Mouse (Mus musculus) lung, embryonic 16.5 days (tissue): ENCODE results near the gene Gm3336. TPM values are rescaled to one million over a fixed set of nuclear protein-coding genes. Genes with fewer than 3 reads are reported as not detected.

Source experiments
- ATAC-seq: fragments of 200-750 bp; cut with Nextera tagmentation; 2 replicates; pipeline ENCODE4 v1.8.0; 2017; ENCODE audit warnings: low read depth, mild to moderate bottlenecking, moderate library complexity
- H3K27ac ChIP-seq: fragments of 300-500 bp; sonication (generic); 2 replicates; pipeline ENCODE4 v1.5.1; 2014; ENCODE audit warnings: mild to moderate bottlenecking, control low read depth, low read length
- H3K27me3 ChIP-seq: fragments of 300-500 bp; sonication (generic); 2 replicates; pipeline ENCODE4 v1.6.1; 2014; ENCODE audit warnings: low read depth, low read length, mixed read lengths; ENCODE audit not compliant: control insufficient read depth, insufficient read depth
- H3K36me3 ChIP-seq: fragments of 300-500 bp; sonication (generic); 2 replicates; pipeline ENCODE4 v1.6.1; 2014; ENCODE audit warnings: low read length; ENCODE audit not compliant: control insufficient read depth, insufficient read depth
- H3K4me1 ChIP-seq: fragments of 300-500 bp; sonication (generic); replicated peaks from 2 replicates; pipeline ENCODE4 v1.6.1; 2014; ENCODE audit warnings: low read length, mixed read lengths; ENCODE audit not compliant: control insufficient read depth, insufficient read depth
- H3K4me2 ChIP-seq: fragments of 300-500 bp; sonication (generic); 2 replicates; pipeline ENCODE4 v1.6.1; 2014; ENCODE audit warnings: low read depth, low read length, control low read depth
- H3K4me3 ChIP-seq: fragments of 300-500 bp; sonication (generic); 2 replicates; pipeline ENCODE4 v1.5.1; 2014; ENCODE audit warnings: mild to moderate bottlenecking, low read length, control low read depth
- H3K9ac ChIP-seq: fragments of 300-500 bp; sonication (generic); 2 replicates; pipeline ENCODE4 v1.6.1; 2014; ENCODE audit warnings: low read length, control low read depth
- H3K9me3 ChIP-seq: fragments of 300-500 bp; sonication (generic); 2 replicates; pipeline ENCODE4 v1.6.1; 2016; ENCODE audit warnings: low read length; ENCODE audit not compliant: control insufficient read depth
- WGBS: fragments of 180-500 bp; shearing (Covaris S2); extraction: QIAGEN DNeasy Blood & Tissue Kit; methylation state at CpG from one replicate; pipeline ENCODE4 v1.1.7; 2014; 5-methylcytosine and 5-hydroxymethylcytosine counted together
- polyA plus RNA-seq: library from polyadenylated mRNA; unstranded; fragments of >200 nt; fragmentation: Nextera tagmentation; extraction: Ambion mirVana; gene quantifications from 2 replicates; pipeline ENCODE4 v1.2.1, GENCODE M21; 2015

The Gm3336 gene
- polyA plus RNA-seq, 1 experiment from 2014 or later = not detected

DNA sequence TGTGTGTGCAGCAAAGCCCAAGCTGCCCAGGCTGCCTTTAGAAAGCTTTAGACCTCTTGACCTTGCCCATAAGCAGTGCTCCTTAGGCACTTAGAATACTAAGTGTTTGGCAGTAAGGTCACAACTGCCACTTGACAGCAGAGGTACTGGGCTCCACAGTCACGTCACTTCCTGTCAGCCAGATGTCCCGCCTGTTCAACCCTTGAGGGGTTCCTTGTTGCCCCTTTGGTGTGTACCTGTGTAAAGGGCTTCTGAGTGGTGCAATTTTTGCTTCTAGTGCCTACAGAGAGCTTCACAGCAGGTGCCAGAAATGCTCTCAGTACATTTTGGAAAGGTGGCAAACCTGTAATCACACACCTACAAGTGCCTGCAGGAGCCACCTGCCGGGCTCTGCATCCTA lies 19.9 kb downstream of the Gm3336 start:
- Histone ChIP-seq H3K9ac (no peak overlapping the region), H3K27ac (0 out of 2 replicates have a peak overlapping the region, but pooled peaks have one; percentile 17), H3K4me2 (no peak overlapping the region), H3K4me1 (0 out of 2 replicates have a peak, but pooled peaks cover 2% of the 10 kb centered on the region), H3K36me3 (no peaks in the 10 kb centered on the region), H3K9me3 (no peaks in the 10 kb centered on the region), H3K27me3 (peaks cover 18% of the 10 kb centered on the region), H3K4me3 (no peak overlapping the region)
- 25% methylated on average over 3 of the region's 3 CpGs for WGBS
- peak; percentile 74 for ATAC-seq

GRCm38 (mm10) chr8:70741661-70742060 lies 23.3 kb downstream of the Gm3336 start:
- Histone ChIP-seq H3K27ac (no peak overlapping the region), H3K4me1 (peaks cover 11% of the 10 kb centered on the region), H3K4me3 (no peak overlapping the region), H3K9ac (no peak overlapping the region), H3K27me3 (peaks cover 52% of the 10 kb centered on the region), H3K9me3 (no peaks in the 10 kb centered on the region), H3K36me3 (no peaks in the 10 kb centered on the region), H3K4me2 (no peak overlapping the region)
- ATAC-seq = no peak
- 51% methylated on average over 5 of the region's 5 CpGs for WGBS

DNA sequence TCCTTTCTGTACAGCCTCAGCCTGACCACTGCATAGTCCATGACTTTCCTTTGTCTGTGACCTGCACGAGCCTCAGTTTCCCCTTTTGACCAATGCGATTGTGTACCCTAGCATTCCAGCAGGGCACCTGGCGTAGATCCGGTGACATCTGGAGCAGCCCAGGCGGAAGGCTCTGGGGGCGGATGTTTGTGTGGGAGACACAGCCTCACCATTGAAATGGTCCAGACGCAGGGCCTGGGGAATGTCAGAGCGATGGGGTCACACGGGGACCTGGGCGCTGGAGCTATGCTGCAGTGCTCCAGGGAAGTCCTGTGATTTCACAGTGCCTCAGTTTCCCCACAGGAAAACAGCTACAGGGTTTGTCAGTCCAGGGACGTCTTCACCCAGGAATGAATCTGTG lies 23.8 kb downstream of the Gm3336 start:
- Histone ChIP-seq H3K27me3 (peaks cover 56% of the 10 kb centered on the region), H3K9me3 (no peaks in the 10 kb centered on the region), H3K9ac (no peak overlapping the region), H3K4me2 (no peak overlapping the region), H3K4me3 (no peak overlapping the region), H3K4me1 (peaks cover 11% of the 10 kb centered on the region), H3K27ac (no peak overlapping the region), H3K36me3 (no peaks in the 10 kb centered on the region)
- 62% methylated on average over 11 of the region's 11 CpGs for WGBS
- no peak for ATAC-seq

DNA sequence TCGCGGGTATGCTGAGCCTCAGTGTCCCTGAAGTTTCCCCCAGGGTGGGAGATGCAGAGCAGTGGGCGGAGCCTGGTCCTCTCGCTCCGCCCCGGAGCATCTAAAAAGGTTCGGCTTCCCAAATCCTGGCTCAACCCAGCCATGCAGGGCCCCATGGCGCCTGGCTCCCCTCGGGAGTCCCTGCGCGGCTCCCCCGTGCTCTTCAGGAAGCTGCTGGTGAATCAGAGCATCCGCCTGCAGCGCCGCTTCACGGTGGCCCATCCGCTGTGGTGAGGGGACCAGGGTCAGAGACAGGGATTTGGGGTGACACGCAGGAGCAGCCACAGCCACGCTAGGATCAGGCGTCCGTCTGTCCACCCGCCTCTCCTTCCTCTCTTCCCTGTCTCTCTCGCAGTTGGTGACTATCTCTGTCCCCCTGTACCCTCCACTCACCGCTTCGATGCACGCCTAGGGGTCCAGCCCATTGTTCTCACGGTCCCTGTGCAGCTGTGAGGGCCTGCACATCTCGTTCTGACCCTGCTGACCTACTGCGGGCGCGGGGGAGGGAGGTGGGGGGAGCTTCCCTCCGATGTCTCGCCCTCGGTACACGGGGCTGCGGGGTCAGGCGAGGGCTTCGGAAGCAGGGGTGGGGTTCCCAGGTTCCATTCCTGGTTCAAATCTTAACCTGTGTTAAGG lies 24.8 kb downstream of the Gm3336 start:
- 4% methylated on average over 38 of the region's 38 CpGs for WGBS
- Histone ChIP-seq H3K9me3 (no peaks in the 10 kb centered on the region), H3K4me2 (no peak overlapping the region), H3K4me1 (peaks cover 11% of the 10 kb centered on the region), H3K4me3 (no peak overlapping the region), H3K27me3 (peaks cover 64% of the 10 kb centered on the region), H3K36me3 (no peaks in the 10 kb centered on the region), H3K9ac (no peak overlapping the region), H3K27ac (no peak overlapping the region)
- 0 out of 2 replicates have a peak, but pooled peaks have one; percentile 11 for ATAC-seq

DNA sequence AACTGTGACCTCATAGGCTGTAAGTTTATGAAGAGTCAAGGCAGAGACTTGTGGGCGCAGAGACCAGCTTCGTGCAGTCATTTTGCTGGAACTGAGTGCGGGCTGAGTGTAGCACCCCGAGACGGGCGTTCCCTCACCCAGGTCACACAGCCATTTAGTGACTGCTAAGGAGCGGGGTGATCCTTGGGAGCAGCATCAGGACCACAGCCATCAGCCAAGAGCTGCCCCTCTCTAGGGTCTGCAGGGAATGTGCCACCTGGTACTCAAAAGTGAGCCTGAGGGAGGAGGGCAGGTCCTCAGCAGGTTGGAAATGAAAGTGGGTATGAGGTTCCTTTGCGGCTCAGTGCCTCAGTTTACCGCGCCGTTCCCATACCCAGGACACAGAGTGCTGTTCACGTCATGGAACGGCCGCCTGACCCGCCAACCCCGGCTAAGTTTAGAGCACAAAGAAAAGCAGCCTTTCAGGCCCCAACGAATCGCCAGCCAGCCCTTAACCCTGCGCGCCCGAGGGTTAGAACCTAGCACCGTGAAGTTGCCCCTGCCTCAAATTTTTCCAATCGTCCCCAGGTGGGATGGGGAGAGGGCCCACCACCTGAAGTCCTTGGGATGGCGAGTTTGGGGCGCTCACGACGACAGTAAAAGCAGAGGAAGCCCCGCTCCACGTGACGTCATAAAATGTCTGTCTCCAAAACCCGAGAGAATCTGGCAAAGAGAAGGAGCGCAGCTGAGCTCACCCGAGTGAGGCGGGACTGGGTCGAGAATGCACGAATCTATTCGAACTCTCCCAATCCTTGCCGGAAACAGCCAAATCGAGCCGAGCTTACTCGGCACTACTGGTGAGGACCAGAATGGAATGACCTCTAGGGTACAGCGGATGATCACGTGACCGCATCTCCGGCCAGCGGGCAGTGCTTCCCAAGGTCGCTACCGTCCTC lies 25.6 kb downstream of the Gm3336 start:
- Histone ChIP-seq H3K27ac (no peak overlapping the region), H3K9me3 (no peaks in the 10 kb centered on the region)

DNA sequence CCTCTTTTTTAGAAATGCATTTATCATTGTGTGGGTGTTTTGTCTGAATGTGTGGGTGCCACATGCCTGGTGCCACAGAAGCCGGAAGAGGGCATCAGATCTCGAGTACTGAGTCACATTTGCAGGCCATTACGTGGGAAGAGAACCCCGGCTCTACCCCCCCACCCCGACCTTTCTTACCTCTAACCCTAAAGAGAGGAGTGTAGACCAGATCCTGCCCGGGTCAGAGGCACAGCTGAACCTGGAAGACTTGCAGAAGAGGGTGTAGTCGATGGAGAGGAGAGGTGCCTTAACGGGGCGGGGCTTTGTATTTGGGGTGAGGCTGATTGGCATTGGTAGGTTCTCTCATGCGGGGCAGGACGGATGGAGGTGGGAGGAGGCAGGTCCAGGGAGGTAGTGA lies 26.5 kb downstream of the Gm3336 start:
- peaks cover 69% of the 10 kb centered on the region for H3K27me3 ChIP-seq
- no peak overlapping the region for H3K27ac ChIP-seq
- H3K9me3 ChIP-seq = no peaks in the 10 kb centered on the region
- ATAC-seq = no peak
- H3K4me2 ChIP-seq = peak overlapping the region; percentile 58; the same call in 1 of the 2 replicates
- H3K9ac ChIP-seq = no peak overlapping the region
- H3K36me3 ChIP-seq = no peaks in the 10 kb centered on the region
- no peak overlapping the region for H3K4me3 ChIP-seq
- H3K4me1 ChIP-seq = peaks cover 11% of the 10 kb centered on the region
- WGBS = 46% methylated on average over 11 of the region's 11 CpGs

More for the DNA sequence above, 25.6 kb downstream of the Gm3336 start:
- peak; percentile 32; the same call in 1 of the 2 replicates for ATAC-seq
- H3K36me3 ChIP-seq = no peaks in the 10 kb centered on the region
- H3K4me3 ChIP-seq = peak overlapping the region; percentile 43
- H3K27me3 ChIP-seq = peaks cover 69% of the 10 kb centered on the region
- 6% methylated on average over 48 of the region's 48 CpGs for WGBS
- peak overlapping the region; percentile 58 for H3K4me2 ChIP-seq
- peaks cover 11% of the 10 kb centered on the region for H3K4me1 ChIP-seq
- H3K9ac ChIP-seq = peak overlapping the region; percentile 55

DNA sequence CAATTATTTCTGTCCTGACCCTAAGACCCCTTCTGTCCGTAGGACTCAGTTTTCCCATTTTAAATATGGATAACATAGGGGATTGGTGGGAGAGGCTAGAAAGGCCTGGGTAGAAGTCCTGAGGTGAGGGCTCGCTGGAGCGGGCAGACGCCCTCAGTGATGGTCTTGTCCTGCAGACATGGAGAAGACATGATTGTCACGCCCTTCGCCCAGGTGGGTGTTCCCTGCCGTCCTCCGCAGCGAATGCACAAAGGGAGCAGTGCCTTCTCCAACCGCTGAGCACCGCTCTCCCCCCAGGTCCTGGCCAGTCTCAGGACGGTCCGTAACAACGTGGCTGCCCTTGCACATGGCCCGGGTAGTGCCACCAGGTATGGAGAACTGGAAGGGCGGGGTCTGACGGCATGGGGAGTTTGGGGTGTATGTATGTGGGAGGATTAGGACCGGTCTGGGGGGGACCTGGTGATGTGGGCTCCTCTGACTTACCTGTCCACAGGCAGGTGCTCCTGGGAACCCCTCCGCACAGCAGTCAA lies 27.4 kb downstream of the Gm3336 start:
- no peak overlapping the region for H3K27ac ChIP-seq
- H3K36me3 ChIP-seq = no peaks in the 10 kb centered on the region
- H3K9me3 ChIP-seq = no peaks in the 10 kb centered on the region
- no peak overlapping the region for H3K4me3 ChIP-seq
- peaks cover 69% of the 10 kb centered on the region for H3K27me3 ChIP-seq
- no peak overlapping the region for H3K4me2 ChIP-seq
- no peak for ATAC-seq
- H3K4me1 ChIP-seq = peaks cover 11% of the 10 kb centered on the region
- 43% methylated on average over 19 of the region's 19 CpGs for WGBS
- H3K9ac ChIP-seq = no peak overlapping the region

- no peak for ATAC-seq
- no peak overlapping the region for H3K4me2 ChIP-seq
- H3K4me3 ChIP-seq = no peak overlapping the region
- WGBS = 35% methylated on average over 9 of the region's 9 CpGs
- peaks cover 11% of the 10 kb centered on the region for H3K4me1 ChIP-seq
- no peaks in the 10 kb centered on the region for H3K36me3 ChIP-seq
- peaks cover 66% of the 10 kb centered on the region for H3K27me3 ChIP-seq
- no peaks in the 10 kb centered on the region for H3K9me3 ChIP-seq
- H3K27ac ChIP-seq = no peak overlapping the region
- no peak overlapping the region for H3K9ac ChIP-seq
Measured at GRCm38 (mm10) chr8:70746676-70747075, 28.3 kb downstream of the Gm3336 start.
